Mouse (Mus musculus): ENCODE measurements at regions not wholly inside any gene's neighbourhood (a gene's known extent, or its start where the extent isn't known, plus 50 kb on each side); places are given as distances from the start of the nearest gene placed in this dataset.

DNA sequence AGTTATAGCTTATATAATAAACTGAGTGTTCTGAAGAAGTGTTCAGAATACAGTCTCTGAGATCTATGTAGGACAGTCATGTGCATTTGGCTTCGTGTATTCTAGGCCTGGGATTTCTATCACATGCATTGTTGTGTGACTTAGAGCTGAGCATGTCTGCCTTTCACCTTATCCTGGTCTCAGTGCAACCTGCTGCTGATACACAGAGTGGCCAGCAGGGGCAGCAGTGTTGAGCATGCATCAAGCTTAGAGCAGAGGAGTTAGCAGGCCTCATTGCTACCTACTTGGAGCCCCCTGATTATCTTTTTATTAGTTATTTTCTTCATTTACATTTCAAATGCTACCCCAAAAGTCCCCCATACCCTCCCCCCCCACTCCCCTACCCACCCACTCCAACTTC, 229.1 kb upstream of the Camk1g start:
- ATAC-seq (ENCODE audit: insufficient number of reproducible peaks, low FRiP score, low TSS enrichment): no peak

DNA sequence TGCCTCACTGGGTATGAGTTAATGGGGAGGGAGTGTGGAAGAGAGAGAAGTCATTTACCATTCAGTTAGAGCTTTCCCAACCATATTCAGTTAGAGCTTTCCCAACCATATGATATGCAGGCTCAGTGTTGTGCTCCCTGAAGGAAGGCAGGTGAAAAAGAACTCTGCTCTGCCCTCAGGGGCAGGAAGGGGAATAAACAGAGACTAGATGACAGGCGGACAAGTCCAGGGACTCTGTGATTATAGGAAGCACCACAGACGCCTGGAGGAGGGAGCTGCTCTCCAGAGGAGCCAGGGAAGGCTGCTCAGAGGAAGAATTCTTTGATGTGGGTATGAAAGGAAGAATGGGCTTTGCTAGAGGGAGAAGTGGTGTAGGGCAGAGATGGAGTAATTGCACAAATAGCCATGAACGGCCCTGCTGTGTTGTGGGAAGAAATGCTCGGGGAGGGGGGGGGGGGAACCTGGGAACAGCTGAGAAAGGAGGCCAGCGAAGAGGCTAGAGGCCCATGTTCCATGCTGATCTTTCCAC, 220.3 kb upstream of the Camk1g start:
- ATAC-seq (ENCODE audit: insufficient number of reproducible peaks, low FRiP score, low TSS enrichment): no peak

DNA sequence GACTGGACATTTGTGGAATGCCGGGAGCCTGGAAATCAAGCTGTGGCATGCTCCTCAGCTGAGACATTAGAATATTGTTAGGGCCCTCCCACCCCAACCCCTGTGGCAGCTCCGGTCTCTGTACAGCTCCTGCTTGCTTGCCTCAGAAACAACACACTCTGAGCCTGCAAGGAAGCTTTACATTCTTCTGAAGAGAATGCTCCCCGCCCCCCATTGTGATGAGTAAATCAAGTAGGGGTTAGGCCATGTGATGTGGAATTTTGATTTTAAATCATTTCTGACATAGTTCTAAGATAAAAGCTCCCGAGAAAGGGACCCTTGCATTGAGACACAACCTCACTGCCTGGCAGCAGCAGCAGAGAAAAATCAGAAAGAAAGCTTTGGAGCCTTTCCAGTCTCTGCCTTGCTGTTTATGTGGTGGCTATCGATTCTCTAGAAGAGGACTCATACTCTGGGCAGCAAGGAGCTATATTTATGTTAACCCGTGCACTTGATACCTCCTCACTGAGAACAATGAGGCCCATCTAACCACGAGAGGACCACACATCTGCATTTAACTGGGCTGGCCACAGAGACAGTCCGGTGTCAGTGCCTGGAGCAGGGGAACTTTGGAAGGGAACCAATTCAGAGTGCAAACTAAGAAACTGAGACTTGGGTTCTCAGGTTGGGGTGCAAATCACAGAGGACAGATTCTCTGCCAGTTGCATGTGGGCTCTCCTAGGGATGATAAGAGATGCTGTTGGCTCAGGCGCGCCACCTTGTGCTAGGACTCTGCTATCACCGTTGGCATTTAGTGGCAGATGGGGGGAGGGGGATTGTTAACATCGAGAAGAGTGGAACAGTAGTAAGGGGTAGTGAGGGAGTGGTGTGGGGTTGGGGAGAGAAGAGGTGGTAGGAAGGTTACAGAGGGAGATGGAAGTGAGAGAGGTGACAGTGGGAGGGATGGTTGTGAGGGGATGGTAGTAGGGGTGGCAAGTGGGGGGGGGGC, 218.7 kb upstream of the Camk1g start:
- 0 out of 2 replicates have a peak, but pooled peaks have one; percentile 37 for ATAC-seq (ENCODE audit: insufficient number of reproducible peaks, low FRiP score, low TSS enrichment)

DNA sequence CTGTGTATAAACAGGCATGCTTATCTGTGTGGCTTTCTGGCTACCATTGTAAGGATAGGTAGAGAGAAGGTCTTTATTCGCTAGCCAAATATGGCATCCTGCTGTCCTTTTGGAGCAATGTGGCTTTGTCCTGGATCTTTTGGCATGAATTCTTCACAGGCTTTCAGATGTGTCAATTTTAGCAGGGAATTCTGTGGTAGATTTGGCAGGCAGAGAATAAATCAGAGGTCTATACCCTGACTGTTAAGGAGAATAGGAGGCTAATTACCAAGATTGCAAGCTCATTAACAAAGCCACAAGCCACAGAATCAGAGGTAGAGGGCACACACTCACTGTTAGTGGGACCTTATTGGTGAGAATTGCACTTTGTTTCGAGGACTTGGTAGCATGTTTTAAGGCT, 217.2 kb upstream of the Camk1g start:
- ATAC-seq (ENCODE audit: insufficient number of reproducible peaks, low FRiP score, low TSS enrichment): no peak

DNA sequence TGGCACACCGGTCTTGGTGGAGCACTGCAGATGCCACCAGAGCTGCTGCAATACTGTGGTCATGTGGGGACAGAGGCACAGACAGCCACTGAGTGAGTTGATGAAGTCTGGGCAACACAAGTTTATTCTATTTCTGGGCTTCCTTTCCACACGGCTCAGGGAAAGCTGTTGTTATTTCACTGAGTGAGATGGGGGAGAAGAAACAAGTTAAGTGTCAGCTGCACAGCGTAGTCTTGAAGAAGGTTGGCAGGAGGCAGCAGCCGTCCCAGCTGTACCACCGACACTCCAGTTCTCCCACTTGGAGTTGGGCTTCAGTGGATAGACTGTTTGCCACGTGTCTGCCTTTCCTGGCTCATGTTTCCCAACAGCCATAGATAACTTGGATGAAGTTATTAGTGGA, 216.8 kb upstream of the Camk1g start:
- ATAC-seq (ENCODE audit: insufficient number of reproducible peaks, low FRiP score, low TSS enrichment): no peak

DNA sequence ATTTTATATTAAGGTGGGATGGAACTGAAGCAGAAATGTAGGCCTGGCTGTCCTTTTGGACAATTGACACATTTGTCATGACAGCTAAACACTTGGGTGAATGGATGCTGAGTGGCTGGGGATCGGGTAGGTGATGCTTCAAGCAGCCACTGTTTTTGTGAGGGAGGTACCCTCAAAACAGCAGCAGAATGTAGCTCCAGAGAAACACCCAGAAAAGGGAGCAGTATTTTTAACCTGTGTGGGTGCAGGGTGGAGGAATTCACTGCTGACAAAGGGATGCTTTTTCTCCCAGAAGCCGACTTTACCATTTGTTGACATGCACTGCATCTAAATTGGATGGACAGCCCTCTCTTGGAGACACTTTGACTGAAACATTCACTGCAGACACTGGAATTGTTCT, 213.7 kb upstream of the Camk1g start:
- ATAC-seq (ENCODE audit: insufficient number of reproducible peaks, low FRiP score, low TSS enrichment): no peak

DNA sequence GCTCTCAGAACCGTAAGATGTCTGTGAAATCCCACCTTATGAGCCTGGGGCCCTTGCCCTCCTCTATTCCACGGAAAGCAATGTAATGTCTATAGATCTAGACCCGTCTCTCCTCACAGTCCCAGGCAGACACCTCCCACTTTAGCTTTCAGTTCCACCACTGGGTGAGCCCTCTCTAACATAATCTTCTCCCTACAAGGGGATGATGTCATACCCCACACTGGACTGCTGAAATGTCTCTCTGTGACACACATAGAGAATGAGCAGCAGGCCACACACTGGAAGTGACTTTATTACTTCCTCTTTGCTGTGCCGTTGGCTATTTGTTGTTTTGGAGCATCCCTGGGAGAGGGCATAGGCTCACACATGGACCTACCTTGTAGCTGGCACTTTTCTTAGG, 210.3 kb upstream of the Camk1g start:
- ATAC-seq (ENCODE audit: insufficient number of reproducible peaks, low FRiP score, low TSS enrichment): no peak

DNA sequence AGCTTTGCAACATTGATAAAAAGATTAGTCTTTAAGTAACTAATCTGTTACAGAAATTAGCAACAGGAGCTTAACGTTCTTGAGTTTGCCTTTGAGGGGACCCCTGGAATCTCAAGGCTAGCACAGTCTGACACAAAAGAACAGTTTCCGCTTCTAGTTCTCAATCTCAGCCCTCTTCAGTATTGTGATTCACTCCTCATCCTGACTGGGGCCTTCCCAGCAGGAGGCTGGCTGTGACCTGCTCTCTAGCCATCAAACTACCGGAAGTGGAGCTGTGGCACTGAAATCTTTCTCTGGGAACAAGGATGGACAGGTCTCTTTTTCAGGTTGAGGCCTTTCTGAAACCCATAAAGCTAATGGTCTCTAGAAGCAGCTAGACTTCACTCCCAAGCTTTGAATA, 209.6 kb upstream of the Camk1g start:
- no peak for ATAC-seq (ENCODE audit: insufficient number of reproducible peaks, low FRiP score, low TSS enrichment)

DNA sequence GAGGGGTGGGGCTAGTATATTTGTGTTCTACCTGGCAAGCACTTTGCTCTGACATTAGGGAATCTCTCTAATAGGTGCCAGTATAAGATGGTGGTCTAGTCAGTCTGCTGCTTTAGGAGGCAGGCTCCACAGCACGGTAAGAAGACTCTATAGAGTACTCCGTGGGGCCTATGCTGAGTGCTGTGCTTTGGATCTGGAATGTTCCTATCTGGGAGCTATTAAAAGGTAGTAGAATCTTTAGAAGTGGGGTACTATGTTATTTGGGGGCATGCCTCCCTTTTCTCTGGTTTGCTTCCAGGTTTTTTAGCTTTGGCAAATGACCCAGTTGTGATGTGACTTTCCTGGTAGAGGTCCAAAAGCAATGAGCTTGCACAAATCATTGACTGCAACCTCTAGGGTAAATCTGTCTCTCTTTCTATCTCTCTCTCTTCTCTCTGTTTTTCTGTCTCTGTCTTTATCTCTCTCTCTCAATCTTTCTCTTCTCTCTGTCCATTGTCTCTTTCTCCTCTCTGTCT, 208.6 kb upstream of the Camk1g start:
- ATAC-seq (ENCODE audit: insufficient number of reproducible peaks, low FRiP score, low TSS enrichment): no peak

DNA sequence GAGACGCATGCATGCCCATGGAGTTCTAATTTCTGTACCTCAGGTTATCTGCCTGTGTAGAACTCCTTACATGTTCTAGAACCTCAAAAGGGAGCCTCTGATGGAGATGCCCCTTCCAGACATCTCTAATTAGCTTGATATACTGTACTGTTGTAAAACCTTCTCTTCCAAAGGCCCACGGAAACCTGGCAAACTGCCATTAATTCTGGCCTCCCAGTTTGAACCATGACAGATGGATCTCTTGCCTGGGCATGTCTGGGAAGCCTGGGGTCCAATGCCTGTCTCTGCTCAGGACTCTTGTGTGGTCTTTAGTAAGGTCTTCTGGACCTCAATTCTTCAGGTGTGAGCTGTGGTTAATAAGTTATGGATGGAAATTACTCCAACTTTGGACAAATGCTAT, 207.7 kb upstream of the Camk1g start:
- no peak for ATAC-seq (ENCODE audit: insufficient number of reproducible peaks, low FRiP score, low TSS enrichment)

DNA sequence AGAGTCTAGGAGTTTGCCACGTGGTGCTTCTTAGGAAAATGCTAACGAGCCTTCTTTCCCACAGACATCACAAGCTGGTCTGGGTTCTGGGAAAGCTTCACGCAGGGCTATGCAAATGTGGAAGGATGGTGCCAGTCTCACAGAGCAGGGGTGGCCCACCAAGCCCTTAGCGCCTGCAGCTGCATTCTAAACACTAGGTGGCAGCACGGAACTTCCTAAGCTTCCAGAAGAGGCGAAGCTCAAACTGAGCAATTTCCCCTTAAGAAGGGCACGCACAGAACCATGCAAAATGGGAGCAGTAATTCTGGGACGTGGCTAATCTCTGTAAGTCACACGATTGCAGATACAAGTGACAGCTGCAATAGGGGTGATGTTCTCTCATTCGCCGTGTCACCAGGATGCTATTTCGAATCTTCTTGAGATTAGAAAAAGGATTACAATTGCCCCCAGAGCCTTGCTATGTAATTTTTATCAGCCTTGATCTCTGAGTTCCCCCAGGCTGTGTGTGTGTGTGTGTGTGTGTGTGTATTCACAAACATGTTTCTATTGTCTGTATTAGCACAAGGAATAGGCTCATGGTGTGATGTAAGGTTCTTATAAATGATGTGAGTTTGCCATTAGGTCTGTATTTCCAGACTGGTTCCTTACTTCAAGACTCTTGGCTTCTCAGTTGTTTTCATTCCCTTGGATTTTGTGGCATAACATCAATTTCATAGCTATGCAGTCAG, 206.1 kb upstream of the Camk1g start:
- ATAC-seq (ENCODE audit: insufficient number of reproducible peaks, low FRiP score, low TSS enrichment): peak; percentile 88

DNA sequence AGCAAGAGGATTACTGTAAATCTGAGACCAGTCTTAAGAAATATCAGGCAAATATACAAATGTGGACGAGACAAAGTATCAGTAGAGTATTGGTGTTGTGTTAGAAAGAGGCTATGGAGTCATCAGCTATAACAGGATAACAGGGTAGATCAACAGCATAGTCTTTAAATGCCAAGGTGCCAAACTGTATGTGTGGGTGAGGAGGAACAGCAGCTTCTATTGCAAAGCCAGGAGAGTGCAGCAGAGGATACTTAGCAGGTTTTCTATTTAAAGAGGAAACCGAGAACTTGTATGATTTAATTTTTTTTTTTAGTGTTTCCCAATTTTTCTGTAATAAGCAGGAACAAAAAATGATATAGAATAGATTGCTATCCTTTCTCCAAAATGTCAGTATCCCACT, 202.7 kb upstream of the Camk1g start:
- no peak for ATAC-seq (ENCODE audit: insufficient number of reproducible peaks, low FRiP score, low TSS enrichment)

DNA sequence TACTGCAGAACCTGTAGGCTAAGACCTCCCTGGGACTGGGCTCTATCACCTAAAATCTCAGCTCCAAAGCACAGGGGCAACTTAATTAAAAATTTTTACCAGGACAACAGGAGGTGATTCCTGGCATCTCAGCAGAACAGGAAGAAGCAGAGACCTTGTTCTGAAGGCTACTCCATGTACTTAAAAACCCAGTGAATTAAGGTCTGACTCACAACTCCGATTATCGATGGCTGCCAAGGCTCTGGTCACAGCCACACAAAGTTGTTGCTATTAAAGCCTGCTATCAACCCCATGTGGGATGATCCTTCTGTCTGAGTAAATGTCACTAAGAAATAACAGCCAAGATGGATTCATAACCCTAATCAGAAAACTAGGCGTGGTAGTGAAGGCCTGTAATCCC, 202.3 kb upstream of the Camk1g start:
- no peak for ATAC-seq (ENCODE audit: insufficient number of reproducible peaks, low FRiP score, low TSS enrichment)

DNA sequence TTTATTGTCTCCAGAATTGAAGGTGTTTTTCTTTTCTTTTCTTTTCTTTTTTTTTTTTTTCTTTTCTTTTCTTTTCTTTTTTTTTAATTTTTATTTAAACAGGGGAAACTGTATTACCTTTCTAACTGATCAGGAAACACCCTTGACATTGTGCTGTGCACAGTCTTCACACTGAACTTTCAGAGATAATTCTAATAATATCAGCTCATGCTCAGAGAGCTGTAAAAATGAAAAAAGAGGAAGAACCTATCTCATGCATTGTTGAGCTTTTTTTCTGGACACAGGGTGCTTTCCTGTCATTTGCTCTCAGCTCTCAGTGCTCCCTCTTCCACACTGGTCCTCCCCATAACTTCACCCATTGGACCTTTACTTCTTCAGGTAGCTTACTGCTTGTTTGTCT, 201.0 kb upstream of the Camk1g start:
- ATAC-seq (ENCODE audit: insufficient number of reproducible peaks, low FRiP score, low TSS enrichment): no peak

DNA sequence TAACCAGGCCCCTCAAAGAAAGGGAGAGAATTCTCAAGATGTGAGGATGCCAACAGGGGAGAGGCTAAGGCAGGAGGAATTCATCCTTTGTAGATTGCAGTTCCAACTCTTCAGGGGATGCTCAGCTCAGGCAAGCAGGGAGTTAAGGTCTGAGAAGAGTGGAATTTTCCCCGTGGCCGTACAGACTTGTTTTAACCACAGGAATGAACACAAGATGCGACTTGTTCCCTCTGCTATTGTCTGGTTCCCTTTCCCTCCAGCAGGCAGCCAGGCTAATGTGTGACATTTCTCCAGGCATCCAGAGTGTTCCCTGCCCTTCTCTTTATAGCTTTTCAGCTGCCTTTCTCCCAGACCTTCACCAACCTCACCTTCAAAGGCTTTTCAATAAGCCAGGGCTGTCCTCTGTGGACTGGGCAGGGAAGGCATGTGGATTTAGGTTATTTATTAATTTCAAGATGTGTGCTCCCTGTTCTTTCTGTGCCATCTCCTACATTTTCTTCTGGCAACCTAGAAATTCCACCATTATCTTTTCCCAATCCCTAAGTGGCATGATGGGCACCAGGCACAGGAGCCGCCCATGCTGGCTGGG, 198.6 kb upstream of the Camk1g start:
- ATAC-seq (ENCODE audit: insufficient number of reproducible peaks, low FRiP score, low TSS enrichment): no peak

DNA sequence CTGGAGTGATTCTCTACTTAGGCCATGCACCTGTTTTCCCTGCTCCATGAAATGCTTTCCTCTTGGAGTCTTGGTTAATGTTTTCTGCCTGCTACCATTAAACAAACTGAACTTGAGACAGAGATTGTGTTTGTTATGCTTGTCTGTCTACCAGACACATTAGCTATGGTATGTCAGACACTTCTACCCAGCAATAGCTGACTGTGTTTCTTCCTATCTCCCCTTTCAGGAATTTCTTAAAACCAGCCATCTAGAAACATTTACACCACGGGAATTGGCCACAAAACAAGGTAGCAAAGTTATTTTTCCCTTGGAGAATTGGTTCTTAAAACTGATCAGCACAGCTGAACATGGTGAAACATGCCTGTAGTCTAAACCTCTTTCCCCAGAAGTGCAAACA, 197.1 kb upstream of the Camk1g start:
- no peak for ATAC-seq (ENCODE audit: insufficient number of reproducible peaks, low FRiP score, low TSS enrichment)

DNA sequence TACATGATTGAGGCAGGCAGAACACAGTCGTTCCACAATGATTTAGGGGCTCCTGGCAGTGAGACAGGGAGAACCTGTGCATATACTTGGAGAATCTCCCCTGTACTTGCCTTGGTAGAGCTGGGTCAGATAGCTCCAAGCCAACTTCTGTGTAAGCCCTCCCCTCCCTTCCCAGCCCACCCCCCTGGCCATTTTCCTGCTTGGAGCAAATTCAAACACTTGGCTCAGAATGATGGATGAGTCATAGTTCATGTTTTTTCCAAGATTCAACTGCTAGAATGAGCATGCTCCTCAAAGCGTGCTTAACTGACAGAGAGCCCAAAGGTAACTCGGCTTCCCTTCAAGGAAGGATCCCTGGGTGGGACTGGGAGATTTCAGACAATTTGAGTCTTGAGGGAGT, 194.1 kb upstream of the Camk1g start:
- no peak for ATAC-seq (ENCODE audit: insufficient number of reproducible peaks, low FRiP score, low TSS enrichment)

DNA sequence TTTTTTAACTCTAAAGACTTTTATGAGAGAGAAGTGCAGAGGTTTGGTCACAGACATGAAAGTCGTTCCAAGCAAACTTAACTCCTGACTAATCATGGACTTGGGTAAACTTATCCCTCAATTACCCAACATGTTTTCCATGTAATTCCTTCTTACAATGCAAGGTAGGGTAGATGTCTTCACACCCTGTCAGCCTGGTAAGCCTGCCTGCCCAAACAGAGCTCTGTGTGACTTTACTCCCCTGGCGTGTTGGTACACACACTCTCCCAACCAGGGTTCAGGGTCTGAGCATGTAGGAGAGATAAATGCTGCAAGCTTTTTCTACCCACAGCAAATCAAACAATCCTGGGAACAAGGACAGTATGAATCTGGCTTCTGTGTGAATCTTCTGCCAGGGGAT, 192.1 kb upstream of the Camk1g start:
- no peak for ATAC-seq (ENCODE audit: insufficient number of reproducible peaks, low FRiP score, low TSS enrichment)

DNA sequence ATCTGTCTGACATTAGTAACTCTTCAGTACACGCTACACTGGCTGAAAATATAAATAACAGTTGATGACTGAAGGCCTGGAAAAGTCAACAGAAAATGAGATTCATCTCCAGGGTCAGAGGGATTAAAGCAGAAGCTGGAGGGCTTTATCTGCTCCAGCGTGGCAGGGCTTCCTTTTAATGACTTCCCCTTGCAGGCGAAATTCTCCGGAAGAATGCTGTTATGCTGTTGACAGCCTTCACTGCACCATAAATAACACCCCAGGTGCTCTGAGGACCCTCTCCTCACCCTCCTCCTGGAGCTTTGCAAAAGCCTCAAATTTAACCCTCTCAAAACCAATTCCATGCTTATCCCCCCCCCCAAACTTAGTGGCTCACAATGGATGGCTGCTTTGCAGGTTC, 188.0 kb upstream of the Camk1g start:
- ATAC-seq (ENCODE audit: insufficient number of reproducible peaks, low FRiP score, low TSS enrichment): no peak

DNA sequence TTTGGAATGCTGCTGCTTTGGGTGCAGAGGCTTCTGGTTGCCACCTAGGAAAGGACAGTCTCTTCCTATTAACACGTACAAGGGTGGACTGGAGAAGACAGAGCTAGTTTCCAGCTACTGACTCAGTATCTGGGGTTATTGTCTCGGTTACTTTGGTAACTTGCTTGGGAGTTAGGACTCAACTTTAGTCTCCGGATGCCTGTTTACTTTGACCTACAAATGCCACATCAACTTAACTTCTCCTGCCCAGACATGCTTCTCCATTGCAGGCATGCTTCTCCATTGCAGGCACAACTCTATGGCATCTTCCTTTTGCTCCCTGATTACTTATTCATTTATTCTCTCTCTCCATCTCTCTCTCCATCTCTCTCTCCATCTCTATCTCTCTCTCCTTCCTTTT, 184.6 kb upstream of the Camk1g start:
- ATAC-seq (ENCODE audit: insufficient number of reproducible peaks, low FRiP score, low TSS enrichment): no peak

DNA sequence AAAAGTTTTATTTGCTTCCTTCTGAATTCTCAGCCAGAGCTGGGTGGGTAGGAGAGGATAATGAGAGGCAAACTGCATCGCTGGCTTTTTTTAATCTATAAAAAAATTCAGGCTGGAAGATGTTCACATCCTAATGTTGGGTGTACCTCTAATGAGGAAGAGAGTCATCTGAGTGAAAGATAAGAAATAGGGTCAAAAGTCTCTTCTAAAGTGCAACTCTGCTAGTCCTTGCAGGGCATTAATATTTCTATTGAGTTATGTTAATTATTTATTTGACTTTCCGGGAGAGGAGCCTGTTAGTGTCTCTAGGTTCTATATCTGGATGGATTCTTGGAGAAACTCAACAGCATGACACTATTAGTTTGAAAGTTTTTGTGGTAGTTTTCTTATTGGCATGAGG, 182.2 kb upstream of the Camk1g start:
- ATAC-seq (ENCODE audit: insufficient number of reproducible peaks, low FRiP score, low TSS enrichment): no peak
